Mouse (Mus musculus) embryonic stem cell, embryonic (primary cell): ENCODE measurements at regions not wholly inside any gene's neighbourhood (a gene's known extent, or its start where the extent isn't known, plus 50 kb on each side); places are given as distances from the start of the nearest gene placed in this dataset.

Source experiments
- CTCF ChIA-PET, 4 experiments: fragments of 300-600 bp in 2 of 4; fragments of 350-600 bp in 2 of 4; sonication (Branson Sonifier 250); formaldehyde crosslinking; loops; one replicate each; lab custom pipeline; 2022; ENCODE audit warnings: inconsistent platforms in 2 of 4; lab: Charles Lee
- POLR2A ChIA-PET, 4 experiments: fragments of 300-600 bp in 2 of 4; fragments of 350-600 bp in 2 of 4; sonication (Branson Sonifier 250); formaldehyde crosslinking; loops; one replicate each; lab custom pipeline; 2022; ENCODE audit warnings: antibody characterized with exemption in 4 of 4, inconsistent platforms in 1 of 4; lab: Charles Lee

- ChIA-PET CTCF (interaction anchor here in 3 of 4 experiments (0.7 to 1.1 kb wide), 3 partner anchors 20 to 346 kb away, joined by 3 read pairs; no protein-coding TSS in a partner anchor), POLR2A (interaction anchor here in 1 of 4 experiments (0.7 kb wide), 1 partner anchor 53 kb away, joined by 4 read pairs; no protein-coding TSS in a partner anchor)
Measured at GRCm38 (mm10) chr1:169602122-169602521, 53.2 kb upstream of the Rgs5 start.

GRCm38 (mm10) chr1:169594470-169594869 lies 60.8 kb upstream of the Rgs5 start:
- ChIA-PET POLR2A (no interaction called here), CTCF (no interaction called here)

- ChIA-PET CTCF (no interaction called here), POLR2A (no interaction called here)
Measured at GRCm38 (mm10) chr1:169586361-169586760, 55.1 kb upstream of the Nuf2 start.

GRCm38 (mm10) chr1:169582405-169582804 lies 51.1 kb upstream of the Nuf2 start:
- CTCF ChIA-PET = interaction anchor here in 1 of 4 experiments (0.6 kb wide), 1 partner anchor 19 kb away, joined by 3 read pairs; no protein-coding TSS in a partner anchor
- POLR2A ChIA-PET = no interaction called here
